10 mouse cellular contexts compared by ENCODE assay signal in genomic region chrX:140722400-140722799, GRCm38 (mm10). TPM values are rescaled to one million over a fixed set of nuclear protein-coding genes. Genes with fewer than 3 reads are reported as not detected.
DNase-seq lines count a peak whose midpoint lies in the region; TF ChIP-seq lines count a peak whose summit lies in the region.
"Had no signal": no experiment of that assay in that cellular context is flagged by ENCODE, and none has a peak within 500 bp of the region (broad histone marks: within the 10 kb centered on the region; RNA-seq: fewer than 3 reads in every experiment).

No protein-coding gene starts in this region.

- no peak overlapping the region for H3K27ac ChIP-seq in left cerebral cortex, adult 2 months
- no peak overlapping the region for H3K27ac ChIP-seq in spleen, adult 2 months (ENCODE audit: insufficient read depth, low read length)
- H3K27ac ChIP-seq: lung, embryonic 15.5 days had no signal

- H3K4me3 ChIP-seq in left cerebral cortex, adult 2 months: no peak overlapping the region
- no peak overlapping the region for H3K4me3 ChIP-seq in spleen, adult 2 months (ENCODE audit: extremely low read depth, insufficient read depth, insufficient read length)
- H3K4me3 ChIP-seq: lung, embryonic 15.5 days had no signal

- TF ChIP-seq CTCF in left cerebral cortex, adult 2 months (IDR thresholded peaks at IDR 0.05): peak; percentile 47
- no peak for TF ChIP-seq CTCF in spleen, adult 2 months (IDR thresholded peaks at IDR 0.05; ENCODE audit: extremely low read depth, insufficient read depth, insufficient read length, insufficient replicate concordance)

- H3K4me1 ChIP-seq in spleen, adult 2 months (ENCODE audit: control insufficient read depth, insufficient read depth, insufficient read length): no peaks in the 10 kb centered on the region
- H3K4me1 ChIP-seq: lung, embryonic 15.5 days had no signal

- intact Hi-C loops in left cerebral cortex, adult 2 months (cut with DNase I): loop anchor here (10.0 kb wide), 1 partner anchor 228 kb away; no protein-coding TSS in a partner anchor
- intact Hi-C loops in left cerebral cortex, postnatal 10 days (cut with DNase I): no loop called here

- no peak for TF ChIP-seq POLR2A in spleen, adult 2 months (IDR thresholded peaks at IDR 0.05; ENCODE audit: low read depth, low read length)

- H3K27me3 ChIP-seq in spleen, adult 2 months (ENCODE audit: control insufficient read depth, insufficient read depth, low read length): no peaks in the 10 kb centered on the region
- H3K27me3 ChIP-seq: lung, embryonic 15.5 days had no signal

- peak; percentile 19 for DNase-seq in cerebellum, adult 8-10 months
- no peak for DNase-seq in cerebellum, adult 9-11 months
- no peak for DNase-seq in left cerebral cortex, adult 2 months (ENCODE audit: extremely low spot score in 1 of 2, low spot score in 2 of 2)
- no peak for DNase-seq in left cerebral cortex, postnatal 10 days (ENCODE audit: extremely low spot score in 1 of 2, low spot score in 2 of 2)
- DNase-seq in R1 (ENCODE audit: low read depth, low spot score): peak; percentile 40
- DNase-seq in induced T-regulatory cell, adult 2 months (ENCODE audit: low read depth): peak; percentile 62
- DNase-seq in spleen, adult 2 months (ENCODE audit: low read depth in 1 of 2, low spot score in 2 of 2): peak; percentile 1 to 2
- no peak for DNase-seq in ovary, postnatal 10 days (ENCODE audit: low spot score)

- H3K36me3 ChIP-seq in spleen, adult 2 months (ENCODE audit: control insufficient read depth, insufficient read depth, low read length): no peaks in the 10 kb centered on the region
- H3K36me3 ChIP-seq: G1E; lung, embryonic 15.5 days had no signal

- 40% methylated on average over 4 of the region's 4 CpGs for WGBS in spleen, adult 2 months

RNA-seq across cellular contexts. Expression of gene Mid2, which starts 58.0 kb away (rescaled TPM):
- total RNA-seq in left cerebral cortex, adult 2 months (2021): 10 to 100 TPM; 23.0 to 24.4 TPM
- total RNA-seq in left cerebral cortex, postnatal 10 days (2021): 10 to 100 TPM; 30.9 to 31.0 TPM
- polyA plus RNA-seq in spleen, adult 2 months (2012; rRNA removed): 2.4 and 2.6 TPM in 2 replicates
- polyA plus RNA-seq: G1E had no signal

Comparison
In these comparisons a context has a peak if more than half of its experiments do, and no peak if none do; other contexts are left out.
1. DNase-seq: peak in cerebellum, adult 8-10 months (single experiment), R1 (single experiment), induced T-regulatory cell, adult 2 months (single experiment) and spleen, adult 2 months (2 of 2); none in cerebellum, adult 9-11 months (single experiment), left cerebral cortex, adult 2 months (0 of 2), left cerebral cortex, postnatal 10 days (0 of 2) and ovary, postnatal 10 days (single experiment).